Comparison of ENCODE assay signal across 8 mouse cellular contexts in genomic region chr7:100582727-100583236, GRCm38 (mm10). TPM values are rescaled to one million over a fixed set of nuclear protein-coding genes. Genes with fewer than 3 reads are reported as not detected.
DNase-seq lines count a peak whose midpoint lies in the region; ATAC-seq and TF ChIP-seq lines count a peak whose summit lies in the region.

No protein-coding gene starts in this region.

- peak overlapping the region; percentile 63 for H3K4me2 ChIP-seq in lung, postnatal 0 days (replicated peaks; ENCODE audit: low read depth, low read length)

- DNase-seq in MN1 (ENCODE audit: low spot score), result peak; percentile 95
- DNase-seq in cerebellum, adult 9-10 months, result peak; percentile 92
- DNase-seq in hindbrain, embryonic 10.5 days (ENCODE audit: low spot score), result peak; percentile 89
- DNase-seq in layer of hippocampus, adult 9-11 months, result peak; percentile 90
- peak; percentile 95 for DNase-seq in lung, postnatal 0 days (ENCODE audit: low spot score)
- DNase-seq in ovary, postnatal 14 days (ENCODE audit: low spot score), result peak; percentile 80
- DNase-seq in thymus, postnatal 14 days, result peak; percentile 89

- H3K4me3 ChIP-seq in hindbrain, embryonic 10.5 days, result peak overlapping the region; percentile 64
- peak overlapping the region; percentile 52 for H3K4me3 ChIP-seq in lung, postnatal 0 days (ENCODE audit: low read depth, low read length)

- under 1% methylated on average over 31 of the region's 31 CpGs for WGBS in hindbrain, embryonic 10.5 days
- under 1% methylated on average over 31 of the region's 31 CpGs for WGBS in lung, postnatal 0 days

- H3K4me1 ChIP-seq in hindbrain, embryonic 10.5 days (replicated peaks), result peaks cover 6% of the 10 kb centered on the region
- 0 out of 2 replicates have a peak, but pooled peaks cover 4% of the 10 kb centered on the region for H3K4me1 ChIP-seq in lung, postnatal 0 days (ENCODE audit: insufficient read depth, low read depth, low read length)

- no peaks in the 10 kb centered on the region for H3K27me3 ChIP-seq in hindbrain, embryonic 10.5 days (ENCODE audit: insufficient read depth, poor library complexity, severe bottlenecking)
- H3K27me3 ChIP-seq in lung, postnatal 0 days (replicated peaks; ENCODE audit: insufficient read depth, low read length), result no peaks in the 10 kb centered on the region

- H3K9ac ChIP-seq in lung, postnatal 0 days (replicated peaks; ENCODE audit: low read depth), result peak overlapping the region; percentile 85

- peak overlapping the region; percentile 95 for H3K27ac ChIP-seq in hindbrain, embryonic 10.5 days
- H3K27ac ChIP-seq in lung, postnatal 0 days (ENCODE audit: low read length), result peak overlapping the region; percentile 84

- ATAC-seq in frontal cortex, adult (ENCODE audit: low TSS enrichment), result peak; percentile 89
- peak; percentile 95 for ATAC-seq in lung, postnatal 0 days

- no peaks in the 10 kb centered on the region for H3K9me3 ChIP-seq in hindbrain, embryonic 10.5 days
- no peaks in the 10 kb centered on the region for H3K9me3 ChIP-seq in lung, postnatal 0 days (ENCODE audit: low read length)

- TF ChIP-seq CTCF in lung, postnatal 0 days (IDR thresholded peaks at IDR 0.05), result no peak

- H3K36me3 ChIP-seq in hindbrain, embryonic 10.5 days, result no peaks in the 10 kb centered on the region
- no peaks in the 10 kb centered on the region for H3K36me3 ChIP-seq in lung, postnatal 0 days (ENCODE audit: insufficient read depth, low read length)

- no peak for TF ChIP-seq EP300 in lung, postnatal 0 days (IDR thresholded peaks at IDR 0.05)

RNA-seq across cellular contexts. Expression of gene Rab6a, which starts 24.4 kb away (rescaled TPM):
- 111 and 117 TPM in 2 replicates for polyA plus RNA-seq in hindbrain, embryonic 10.5 days (2016; fragmentation: Nextera tagmentation; extraction: Ambion mirVana)
- 76.8 and 88.2 TPM in 2 replicates for polyA plus RNA-seq in lung, postnatal 0 days (2015; fragmentation: Nextera tagmentation; extraction: Ambion mirVana)

RNA-seq across cellular contexts. Expression of gene Mrpl48, which starts 25.3 kb away (rescaled TPM):
- 57.9 and 66.6 TPM in 2 replicates for polyA plus RNA-seq in hindbrain, embryonic 10.5 days (2016; fragmentation: Nextera tagmentation; extraction: Ambion mirVana)
- polyA plus RNA-seq in lung, postnatal 0 days (2015; fragmentation: Nextera tagmentation; extraction: Ambion mirVana), result 76.0 and 77.5 TPM in 2 replicates

RNA-seq across cellular contexts. Expression of gene Coa4, which starts 45.9 kb away (rescaled TPM):
- 20.4 and 23.3 TPM in 2 replicates for polyA plus RNA-seq in hindbrain, embryonic 10.5 days (2016; fragmentation: Nextera tagmentation; extraction: Ambion mirVana)
- polyA plus RNA-seq in lung, postnatal 0 days (2015; fragmentation: Nextera tagmentation; extraction: Ambion mirVana), result 17.0 and 18.2 TPM in 2 replicates

Comparison
In these comparisons a context has a peak if more than half of its experiments do, and no peak if none do; other contexts are left out.
1. Peak in every context shown above with its lines: DNase-seq, ATAC-seq, H3K4me3 ChIP-seq and H3K27ac ChIP-seq.